Mouse (Mus musculus) left cerebral cortex, postnatal 10 days (tissue): ENCODE measurements at regions not wholly inside any gene's neighbourhood (a gene's known extent, or its start where the extent isn't known, plus 50 kb on each side); places are given as distances from the start of the nearest gene placed in this dataset.

ENCODE experiments used
- DNase-seq, 2 experiments: peaks; one replicate each; pipeline ENCODE4 v3.0.0; 2021 to 2022; ENCODE audit warnings: low spot score in 2 of 2, mixed read lengths in 1 of 2; ENCODE audit errors: extremely low spot score in 1 of 2
- intact Hi-C: fragments of 180-260 bp; cut with DNase I; formaldehyde crosslinking; loops from one replicate; pipeline ENCODE4 v1.15.1; 2025

GRCm38 (mm10) chr10:37422612-37423011, 283.9 kb upstream of the Marcks start:
- DNase-seq = no peak
- intact Hi-C loops = no loop called here

GRCm38 (mm10) chr10:37416321-37416720, 277.6 kb upstream of the Marcks start:
- intact Hi-C loops = no loop called here
- DNase-seq = no peak

DNA sequence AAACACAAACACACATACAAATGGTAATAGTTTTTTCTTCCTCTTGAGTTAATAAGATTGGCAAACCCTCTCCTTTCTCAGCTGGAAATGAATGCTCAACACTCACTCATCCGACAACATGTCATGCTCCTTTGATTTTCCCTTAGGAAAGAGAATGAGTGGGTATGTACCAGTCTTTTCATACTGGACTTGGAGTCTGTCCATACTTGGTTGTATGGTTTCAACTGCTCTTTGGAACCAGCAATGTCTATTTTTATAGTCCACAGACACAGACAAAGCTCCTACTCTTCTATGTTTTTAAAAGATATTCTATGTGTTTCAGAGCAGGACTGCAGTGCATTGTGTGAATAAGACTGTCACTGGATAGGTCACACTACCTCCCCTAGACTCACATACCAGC, 273.7 kb upstream of the Marcks start:
- intact Hi-C loops = no loop called here
- DNase-seq = no peak

- intact Hi-C loops = no loop called here
- no peak for DNase-seq
Observed at GRCm38 (mm10) chr10:37409749-37410148, 271.0 kb upstream of the Marcks start.

DNA sequence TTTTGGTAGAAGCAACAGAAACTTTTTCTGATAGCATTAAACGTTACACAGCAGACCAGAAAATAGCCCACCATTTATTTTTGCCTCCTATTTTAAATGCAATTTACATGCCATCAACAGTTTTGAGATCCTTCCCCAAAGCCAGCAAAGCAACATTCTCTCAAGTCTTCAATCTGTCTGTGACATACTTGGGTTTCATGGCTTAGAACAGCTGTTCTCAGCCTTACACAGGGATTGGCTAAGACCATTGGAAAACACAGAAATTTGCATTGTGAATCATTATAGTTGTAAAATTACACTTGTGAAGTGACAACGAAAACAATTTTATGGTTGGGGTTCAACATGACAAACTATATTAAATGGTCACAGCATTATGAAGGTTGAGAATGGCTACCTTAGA, 268.8 kb upstream of the Marcks start:
- no peak for DNase-seq
- intact Hi-C loops = no loop called here

- intact Hi-C loops = no loop called here
- no peak for DNase-seq
Observed at GRCm38 (mm10) chr10:37404933-37405332, 266.2 kb upstream of the Marcks start.

DNA sequence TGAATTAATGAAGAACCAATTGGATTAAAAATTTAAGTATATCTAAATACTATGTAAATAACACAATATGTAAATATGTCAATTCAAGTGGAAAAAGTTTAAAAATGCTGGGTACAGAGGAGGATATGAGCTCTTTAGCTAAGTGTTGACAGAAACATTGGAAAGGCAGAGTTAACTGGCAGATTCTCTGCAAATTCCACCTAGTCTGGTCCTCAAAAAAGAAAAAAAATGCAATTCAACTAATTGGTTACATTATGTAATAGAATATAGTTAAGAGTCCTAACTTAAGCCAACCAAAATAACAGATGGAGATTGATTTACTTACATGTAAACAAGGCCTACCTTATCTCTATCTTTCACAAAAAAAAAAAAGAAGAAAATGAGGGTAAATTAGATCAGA, 265.7 kb upstream of the Marcks start:
- DNase-seq = no peak
- intact Hi-C loops = no loop called here

DNA sequence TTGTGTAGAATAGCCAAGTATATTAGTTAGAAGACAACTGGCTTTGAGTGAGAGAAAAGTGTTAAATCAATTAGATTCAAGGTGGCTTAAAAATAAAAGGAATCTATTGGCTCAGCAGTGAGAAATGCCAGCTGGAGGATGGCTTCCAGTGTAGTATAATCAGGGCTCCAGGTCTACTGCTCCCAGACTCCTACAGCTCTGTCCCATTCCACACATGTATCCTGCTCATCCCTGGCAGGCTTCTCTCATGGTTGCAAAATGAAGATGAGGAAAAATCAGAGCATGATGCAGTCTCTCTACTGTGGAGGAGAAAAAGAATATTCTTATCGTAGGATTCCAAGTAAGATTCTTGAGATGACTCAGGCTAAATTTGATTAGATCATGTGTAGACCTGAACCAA, 263.7 kb upstream of the Marcks start:
- no peak for DNase-seq
- intact Hi-C loops = no loop called here

GRCm38 (mm10) chr10:37400991-37401390, 262.3 kb upstream of the Marcks start:
- intact Hi-C loops = no loop called here
- no peak for DNase-seq

DNA sequence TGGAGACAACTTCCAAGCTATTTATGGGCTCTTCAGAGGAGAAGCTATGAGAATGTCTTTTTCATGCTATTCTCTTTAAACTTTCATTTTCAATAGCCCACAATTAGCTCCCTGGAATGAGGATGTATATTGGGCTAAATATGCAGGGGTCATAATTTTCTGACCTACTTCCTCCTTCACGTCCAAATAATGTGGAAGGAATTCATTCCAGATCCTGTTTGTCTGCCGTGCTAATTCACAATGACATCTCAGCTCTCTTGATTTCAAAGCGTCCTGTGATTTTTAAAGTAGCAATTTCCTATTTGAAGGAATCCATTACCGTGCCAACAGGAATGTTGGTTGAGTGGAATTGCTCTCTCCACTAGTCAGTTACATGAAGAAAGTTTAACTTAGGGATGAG, 261.7 kb upstream of the Marcks start:
- DNase-seq = no peak
- intact Hi-C loops = no loop called here

DNA sequence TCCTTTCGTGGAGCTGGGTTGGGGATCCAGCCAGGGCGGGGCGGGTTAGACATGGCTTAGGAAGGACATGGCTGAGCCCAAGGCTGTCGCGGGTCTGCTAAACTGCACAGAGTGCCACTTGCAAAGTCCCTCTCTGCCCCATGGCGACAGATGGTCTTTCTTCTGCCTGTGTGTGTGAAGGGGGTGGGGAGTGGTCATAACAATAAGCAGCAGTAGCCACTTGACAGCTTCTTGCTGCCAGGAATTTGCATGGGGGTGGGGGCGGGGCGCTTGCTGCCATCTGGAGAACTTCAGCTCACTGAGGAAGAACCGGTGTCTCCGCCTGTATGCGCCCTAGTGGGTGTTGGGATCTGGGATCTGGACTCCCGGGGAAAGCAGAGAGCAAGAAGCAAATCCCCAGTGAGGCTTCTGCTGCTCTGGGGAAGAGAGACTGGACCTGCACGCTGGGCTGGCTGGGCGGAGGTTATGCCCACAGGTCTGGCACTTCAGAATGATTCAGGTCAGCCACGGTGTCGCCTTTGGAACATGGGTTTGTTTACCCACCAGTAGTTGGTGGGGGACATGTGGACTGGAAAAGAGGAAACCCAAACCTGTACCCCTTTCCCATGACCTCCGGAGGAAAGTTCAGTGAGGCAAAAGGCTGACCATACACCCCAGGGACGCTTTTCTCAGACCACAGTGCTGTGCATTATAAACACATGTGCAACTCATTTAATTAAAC, 258.7 kb upstream of the Marcks start:
- peak; percentile 33 to 49 for DNase-seq
- intact Hi-C loops = loop anchor here (5.0 kb wide), 1 partner anchor 260 kb away; the partner anchor contains the start of gene Marcks

DNA sequence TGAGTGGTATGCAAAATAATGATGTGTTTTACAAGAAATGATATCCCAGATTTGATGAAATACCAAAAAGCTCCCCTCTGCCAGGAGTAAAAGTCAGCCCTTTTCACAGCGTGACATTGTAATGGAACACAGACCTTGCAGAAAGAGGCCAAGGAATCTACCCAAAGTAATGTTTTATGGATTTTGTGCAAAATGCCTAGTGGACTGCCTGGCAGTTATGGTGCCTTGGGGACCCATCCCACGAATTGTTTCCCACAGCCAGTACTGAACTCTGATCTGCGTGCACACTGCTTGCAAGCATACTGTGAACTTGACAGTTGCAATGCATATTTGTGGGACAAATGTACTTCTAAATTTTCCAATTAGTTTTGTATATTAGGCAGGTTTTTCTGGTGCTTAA, 251.3 kb upstream of the Marcks start:
- no peak for DNase-seq
- intact Hi-C loops = no loop called here

DNA sequence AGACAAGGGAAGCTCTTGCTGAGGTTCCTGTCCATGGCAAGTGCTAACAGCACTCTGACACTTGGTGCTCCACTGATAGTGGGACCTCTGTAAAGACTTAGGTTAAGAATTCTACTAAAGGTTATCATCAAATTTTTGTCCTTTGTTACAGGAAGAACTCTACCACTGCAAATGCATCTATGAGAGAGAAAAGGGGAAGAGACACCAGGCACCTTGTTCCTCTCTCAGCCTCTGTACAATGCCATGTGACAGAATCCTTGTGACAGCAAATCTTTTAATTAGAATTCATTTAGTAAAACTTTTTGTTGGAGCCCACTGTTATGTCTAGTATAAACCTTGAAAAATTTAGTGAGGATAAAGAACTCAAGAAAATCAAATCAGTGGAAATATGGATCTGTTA, 247.5 kb upstream of the Marcks start:
- DNase-seq = no peak

DNA sequence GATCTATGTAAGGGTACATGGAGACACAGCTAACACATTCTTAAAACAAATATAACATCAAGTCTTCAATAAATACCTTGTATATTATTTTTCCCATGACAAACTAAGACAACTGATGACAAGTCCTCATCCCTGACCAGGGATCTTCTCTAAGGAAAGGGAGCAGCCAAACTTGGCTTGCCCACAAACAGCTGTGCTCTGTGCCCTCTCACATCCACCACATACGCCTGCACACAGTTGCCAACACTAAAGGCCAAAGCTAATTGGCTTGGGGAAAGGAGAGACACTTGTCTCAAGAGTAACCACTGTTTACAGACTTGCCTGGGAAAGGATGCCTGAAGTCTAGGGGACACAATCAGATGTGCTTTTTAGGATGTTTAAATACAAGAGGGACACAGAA, 241.3 kb upstream of the Marcks start:
- intact Hi-C loops = no loop called here

More for the DNA sequence above, 247.5 kb upstream of the Marcks start:
- intact Hi-C loops = no loop called here

GRCm38 (mm10) chr10:37378002-37378702, 239.4 kb upstream of the Marcks start:
- no peak for DNase-seq
- intact Hi-C loops = no loop called here

More for the DNA sequence above, 241.3 kb upstream of the Marcks start:
- no peak for DNase-seq

- intact Hi-C loops = no loop called here
Observed at GRCm38 (mm10) chr10:37377258-37378001, 238.7 kb upstream of the Marcks start.

GRCm38 (mm10) chr10:37376172-37376571, 237.5 kb upstream of the Marcks start:
- intact Hi-C loops = no loop called here
- no peak for DNase-seq

More at GRCm38 (mm10) chr10:37377258-37378001, 238.7 kb upstream of the Marcks start:
- DNase-seq = no peak

DNA sequence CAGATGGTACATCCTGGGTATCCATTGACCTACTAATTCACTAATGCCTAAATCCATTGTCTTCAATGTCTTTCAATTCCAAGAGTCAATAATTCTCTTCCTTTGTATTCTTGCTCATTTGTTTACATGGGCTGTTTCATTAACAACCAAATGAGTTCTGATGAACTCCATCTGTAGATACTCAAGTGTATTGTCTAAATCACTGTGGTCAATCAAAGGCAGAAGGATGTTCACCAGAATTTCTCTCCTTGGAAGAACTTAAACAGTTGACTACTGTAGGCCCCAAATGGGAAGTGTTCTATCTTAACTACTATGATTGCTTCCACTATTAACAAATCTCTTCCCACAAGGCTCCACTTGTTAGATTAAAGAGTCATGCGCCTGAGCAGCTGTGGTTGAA, 236.9 kb upstream of the Marcks start:
- no peak for DNase-seq
- intact Hi-C loops = no loop called here

DNA sequence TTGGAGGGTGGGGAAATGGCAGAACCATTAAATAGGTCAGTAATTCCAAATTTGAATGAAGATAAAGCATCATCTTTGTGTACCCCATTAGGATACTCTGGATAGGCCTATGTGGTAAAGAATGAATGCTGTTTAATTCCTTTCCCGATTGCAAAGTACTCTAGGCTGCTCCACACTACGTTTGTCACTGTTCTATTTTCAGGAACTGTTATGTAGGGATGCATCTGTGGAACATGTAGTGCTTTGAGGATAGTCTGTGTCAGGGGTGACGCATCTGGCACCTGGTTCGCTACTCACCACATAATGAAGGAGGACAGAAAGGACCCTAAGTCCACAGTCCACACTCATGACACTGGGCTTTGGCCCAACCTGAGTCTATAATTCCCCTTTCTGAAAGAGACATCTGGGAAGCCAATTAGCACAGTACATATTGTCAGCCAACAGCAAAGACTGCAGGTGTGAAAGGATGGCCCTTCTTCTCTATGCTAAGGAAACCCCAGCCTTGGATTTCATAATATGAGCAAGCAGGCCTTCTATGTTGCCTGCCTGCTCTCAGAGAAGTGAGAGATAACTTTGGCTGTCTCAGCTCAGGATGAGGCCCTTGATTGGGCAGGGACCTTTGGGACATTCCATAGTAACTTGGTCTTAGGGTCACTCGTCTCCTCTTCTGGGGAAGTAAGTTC, 230.4 kb upstream of the Marcks start:
- intact Hi-C loops = no loop called here
- DNase-seq = no peak
